Mouse (Mus musculus) ZHBTc4 (cell line): ENCODE results near the gene Ttc33.

ENCODE experiments used
- DNase-seq: peaks from one replicate; pipeline ENCODE4 v3.0.0-alpha.2; 2011; ENCODE audit warnings: low read depth, low spot score

Gene Ttc33

DNA sequence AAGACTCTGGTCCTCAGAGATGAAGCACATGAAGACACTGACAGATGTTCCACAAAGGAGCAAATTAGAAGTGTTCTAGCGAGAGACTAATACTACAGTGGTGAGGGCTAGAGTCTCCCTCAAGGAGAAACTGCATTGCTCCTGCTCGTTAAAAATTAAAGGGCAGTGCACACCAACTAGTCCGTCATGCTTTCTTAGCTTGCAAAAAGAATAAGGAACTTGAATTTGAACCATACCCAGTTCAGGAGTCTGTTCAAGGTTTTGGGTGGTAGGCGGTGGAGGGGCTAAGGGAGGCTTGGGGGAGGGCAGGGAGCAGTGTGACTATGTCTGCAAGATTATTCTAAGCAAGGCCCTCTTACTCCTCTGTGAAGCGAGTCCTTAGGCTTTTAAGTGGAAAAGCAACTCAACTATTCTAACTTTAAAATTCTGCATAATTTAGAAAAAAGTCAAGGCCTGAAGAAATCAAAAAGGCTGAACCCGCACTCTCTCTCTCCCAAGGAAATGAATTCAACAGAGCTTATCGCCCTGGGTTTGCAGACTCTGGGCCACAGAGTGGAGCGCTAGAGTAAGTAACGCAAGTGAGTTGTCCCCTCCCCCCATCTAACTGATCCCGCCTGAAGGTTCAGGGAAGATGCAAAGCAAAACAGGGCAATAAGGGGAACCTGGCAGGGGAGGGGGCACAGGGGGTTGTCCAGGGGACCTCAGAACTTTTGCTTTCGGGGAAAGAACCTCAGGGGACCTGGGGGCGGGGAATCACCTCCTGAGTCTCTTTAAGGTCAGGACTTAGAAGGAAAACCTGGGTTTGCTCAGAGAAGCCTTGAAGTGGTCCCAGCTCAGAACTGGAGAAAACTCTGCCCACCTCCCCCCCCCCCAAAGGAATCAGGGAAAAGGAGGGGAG, 56.2 kb downstream of the Ttc33 start:
- DNase-seq, result peak; percentile 62

DNA sequence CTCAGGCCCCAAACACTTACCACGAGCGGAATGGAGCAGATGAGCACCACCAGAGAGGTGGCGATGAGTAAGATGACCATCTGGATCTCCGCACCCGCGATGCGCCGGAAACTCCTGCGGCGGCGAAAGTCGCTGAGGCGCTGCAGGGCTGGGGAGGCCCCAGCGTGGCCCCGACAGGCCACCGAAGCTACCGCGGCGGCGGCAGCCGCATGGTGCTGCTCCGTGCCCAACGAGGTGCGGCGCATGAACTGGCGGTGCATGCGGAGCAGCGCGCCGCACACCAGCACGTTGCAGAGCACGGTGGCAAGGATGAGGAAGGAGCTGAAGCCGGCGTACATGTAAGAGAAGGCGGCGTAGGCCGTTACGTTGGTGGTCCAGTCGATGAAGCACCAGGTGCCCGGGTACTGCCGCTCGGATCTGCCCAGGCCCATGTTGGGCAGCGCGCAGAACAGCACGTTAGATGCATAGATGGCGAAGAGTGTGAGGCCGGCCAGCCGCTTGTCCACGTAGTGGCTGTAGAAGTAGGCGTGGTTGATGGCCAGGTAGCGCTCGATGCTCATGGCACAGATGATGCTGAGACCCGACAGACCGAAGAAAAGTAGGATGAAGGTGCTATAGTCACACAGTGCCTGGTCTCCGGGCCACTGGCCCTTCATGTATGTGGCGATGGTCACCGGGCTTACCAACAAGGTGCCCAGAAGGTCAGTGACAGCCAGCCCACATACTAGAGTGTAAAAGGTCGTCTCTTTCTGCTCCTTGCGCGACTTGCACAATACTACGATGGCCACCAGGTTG, 57.1 kb downstream of the Ttc33 start:
- DNase-seq, result peak; percentile 55

DNA sequence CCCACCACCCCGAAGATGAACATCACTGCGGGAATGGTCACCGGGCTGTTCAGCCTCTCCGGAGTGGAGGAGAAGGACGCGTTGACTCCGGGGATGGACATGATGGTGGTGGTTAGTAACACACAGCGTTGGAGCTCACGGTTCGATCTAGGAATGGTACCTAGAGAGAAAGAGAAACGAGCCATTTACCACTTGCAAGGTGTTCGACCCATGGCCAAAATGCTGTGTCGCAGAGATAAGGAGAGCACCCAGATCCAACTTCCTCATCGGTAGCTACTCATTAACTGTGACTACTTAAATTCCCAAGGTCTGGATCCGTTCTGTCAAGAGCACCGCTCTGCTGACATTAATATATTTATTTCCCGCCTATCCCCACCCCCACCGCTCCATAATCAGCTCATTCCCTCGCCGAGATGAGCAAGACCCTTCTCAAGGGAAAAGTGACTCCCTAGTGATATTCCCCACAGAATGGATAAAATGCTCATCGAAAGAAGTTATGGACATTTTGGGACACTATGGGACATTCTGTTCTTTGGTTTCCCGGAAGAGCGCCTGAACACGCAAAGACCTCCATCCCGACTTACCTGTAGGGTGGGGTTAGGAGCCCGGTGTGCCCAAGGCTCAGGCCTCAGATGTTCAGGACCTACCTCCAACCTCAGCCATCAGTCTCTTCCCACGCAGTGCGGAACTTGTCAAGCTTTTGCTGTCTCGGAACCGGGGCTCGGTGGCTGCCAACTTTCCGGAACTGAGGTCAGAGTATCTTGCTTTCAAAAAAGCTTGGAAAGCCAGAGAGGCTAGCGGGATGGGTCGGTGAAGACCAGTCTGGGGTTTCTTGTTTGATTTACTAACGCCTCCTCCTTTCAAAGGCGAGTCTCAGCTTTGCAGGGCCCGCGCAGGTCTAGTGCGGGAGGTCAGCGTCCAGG, 58.0 kb downstream of the Ttc33 start:
- DNase-seq, result peak; percentile 24

DNA sequence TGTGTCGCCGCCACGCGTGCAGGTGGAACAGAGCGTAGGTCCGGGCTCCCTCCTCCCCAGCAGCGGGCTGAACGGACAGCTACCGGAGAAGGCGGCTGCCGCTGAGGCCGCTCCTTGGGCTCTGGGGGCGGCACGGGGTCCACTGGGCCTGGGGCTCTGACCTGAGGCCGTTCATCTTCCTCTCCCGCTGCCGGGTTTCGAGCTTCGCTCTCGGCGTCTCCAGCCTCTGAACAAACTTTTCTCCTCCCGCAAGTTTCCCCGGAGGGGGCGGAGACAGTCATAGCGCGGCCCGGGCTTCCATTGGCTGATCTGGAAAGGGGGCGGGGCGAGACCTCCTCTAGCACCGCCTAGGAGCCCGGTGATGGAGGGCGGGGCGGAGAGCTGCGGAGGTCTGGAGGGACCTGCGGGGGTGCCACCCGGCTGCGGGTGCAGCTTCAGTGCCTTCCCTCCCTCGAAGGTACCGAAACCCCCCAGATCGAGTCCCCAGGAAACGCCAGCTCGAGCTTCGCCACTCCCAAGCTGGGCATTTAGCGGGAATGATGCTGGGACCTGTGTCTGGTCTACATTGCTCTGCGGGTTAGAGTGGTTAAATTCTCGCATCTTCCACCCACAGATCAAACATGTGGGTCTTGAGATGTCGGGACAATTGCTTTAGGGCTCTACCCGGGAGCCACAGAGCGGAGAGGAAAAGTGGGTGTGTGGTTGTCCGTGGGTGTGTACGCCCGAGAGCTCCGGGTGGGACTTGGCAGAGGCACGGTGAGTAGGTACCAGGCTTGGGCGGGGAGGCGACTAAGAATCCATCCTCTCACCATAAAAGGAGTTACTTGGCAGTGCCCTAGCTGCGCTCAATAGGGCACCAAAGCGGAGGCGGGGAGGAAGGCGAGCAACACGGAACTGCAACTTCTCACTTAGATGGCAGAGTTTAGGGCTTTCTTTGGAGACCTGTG, 58.9 kb downstream of the Ttc33 start, which contains the start of gene Ptger4:
Gene Ptger4, minus strand, starts transcription at position 229 of the 947 bp plus-strand sequence.
- peak; percentile 95 for DNase-seq

DNA sequence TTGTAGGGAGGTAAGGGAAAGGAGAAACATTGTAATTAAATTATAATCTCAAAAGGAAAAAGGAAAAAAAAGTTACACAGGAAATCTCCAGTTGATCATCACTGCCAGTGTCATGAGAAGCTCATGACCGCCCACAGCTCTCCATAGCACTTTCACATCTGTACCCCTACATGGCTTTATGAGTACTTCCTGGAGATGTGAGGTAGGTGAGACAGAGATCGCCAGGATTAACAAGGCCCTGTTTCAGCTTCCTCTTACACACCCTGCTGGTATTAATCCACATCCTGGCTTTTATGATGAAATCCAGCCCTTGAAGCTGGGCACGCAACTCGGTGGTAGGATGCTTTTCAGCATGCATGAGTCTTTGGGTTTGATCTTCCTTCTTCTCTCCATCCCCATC, 64.9 kb downstream of the Ttc33 start:
- DNase-seq, result no peak

DNA sequence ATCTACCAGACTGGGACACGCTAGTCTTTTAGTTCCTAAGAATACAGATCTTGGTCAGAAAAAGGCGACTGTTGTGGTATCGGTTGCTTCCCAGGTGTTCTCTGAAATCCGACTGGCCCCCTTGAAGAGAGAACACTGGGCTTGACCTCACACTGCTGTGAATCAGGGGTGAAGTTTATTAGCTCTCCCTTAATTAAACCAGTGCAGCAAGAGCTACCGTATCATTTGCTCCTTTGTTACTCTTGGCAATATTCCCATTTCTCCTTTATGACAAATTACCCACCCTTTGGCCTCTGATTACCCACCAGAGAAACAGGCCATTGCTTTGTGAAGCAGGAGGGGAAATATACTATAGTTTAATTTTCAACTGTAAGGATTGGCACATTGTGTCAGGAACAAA, 74.9 kb downstream of the Ttc33 start:
- no peak for DNase-seq

DNA sequence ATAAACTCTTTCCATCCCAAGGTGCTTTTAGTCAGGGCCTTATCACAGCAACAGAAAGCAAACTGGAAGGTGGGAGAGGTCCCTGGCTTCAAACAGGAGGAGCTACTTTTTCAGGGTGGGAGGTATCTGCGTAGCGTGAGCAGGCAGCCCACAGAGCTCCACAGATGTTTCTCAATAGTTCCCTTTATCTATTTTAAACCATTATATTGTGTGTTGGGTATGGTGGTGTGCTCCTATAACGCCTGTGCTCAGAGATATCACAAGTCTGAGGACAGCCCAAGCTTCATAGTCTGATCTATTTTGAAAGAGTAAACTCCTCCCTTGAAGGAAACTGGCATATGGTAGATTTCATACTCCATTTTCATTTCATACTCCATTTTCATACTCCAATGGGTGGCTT, 75.7 kb downstream of the Ttc33 start:
- DNase-seq, result no peak

DNA sequence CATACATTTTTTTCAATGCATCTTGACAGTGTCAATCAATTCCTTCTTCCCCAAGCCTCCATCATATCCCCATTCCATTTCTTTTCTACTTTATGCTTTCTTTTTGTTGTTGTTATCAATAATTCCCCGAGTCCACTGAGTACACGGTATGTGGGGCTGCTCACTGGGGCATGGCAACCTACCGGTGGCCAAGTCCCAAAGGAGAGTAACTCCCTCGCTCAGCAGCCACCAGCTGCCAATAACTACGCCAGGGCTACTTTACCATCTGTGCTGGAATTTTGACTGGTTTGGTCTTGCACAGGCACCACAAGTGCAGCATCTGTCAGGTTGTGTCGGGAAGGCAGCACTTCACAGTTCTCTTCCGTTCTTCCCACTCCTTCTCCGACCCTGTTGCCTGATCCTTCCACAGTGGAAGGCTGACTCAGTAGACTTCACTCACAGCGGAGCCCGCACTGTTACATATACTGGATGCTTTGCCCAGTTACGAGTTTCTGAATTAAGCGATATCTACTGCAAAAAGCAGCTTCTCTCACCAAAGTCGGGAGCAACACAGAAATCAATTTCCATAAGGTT, 76.9 kb downstream of the Ttc33 start:
- no peak for DNase-seq

DNA sequence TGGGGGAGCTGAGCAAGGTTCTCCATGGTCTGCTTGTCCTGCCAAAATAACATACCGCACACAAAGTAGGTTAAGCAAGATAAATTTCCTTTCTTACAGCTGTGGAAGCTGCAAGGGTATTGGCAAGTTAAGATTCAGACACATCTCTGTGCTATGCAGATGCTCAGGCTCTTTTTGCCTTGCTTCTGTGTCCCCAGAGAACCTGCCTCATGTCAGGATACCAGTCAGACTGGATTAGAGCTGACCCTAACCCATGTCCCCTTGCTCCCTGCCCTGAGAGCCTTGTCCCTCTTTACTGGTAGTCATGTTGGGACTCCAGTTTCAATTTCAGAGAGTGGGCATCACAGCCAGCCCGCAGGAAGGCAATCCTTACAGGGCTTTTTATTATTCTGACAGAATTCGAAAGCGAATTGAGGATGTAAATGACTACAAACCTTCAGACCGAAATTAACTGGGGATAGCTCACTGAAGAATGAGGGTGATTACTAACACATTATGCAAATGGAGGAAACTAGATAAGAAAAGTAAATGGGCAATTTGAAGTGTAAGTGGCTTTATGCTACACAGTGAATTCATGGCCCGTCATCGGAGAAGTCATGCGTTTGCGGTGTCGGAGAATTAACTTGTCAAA, 77.7 kb downstream of the Ttc33 start:
- no peak for DNase-seq

DNA sequence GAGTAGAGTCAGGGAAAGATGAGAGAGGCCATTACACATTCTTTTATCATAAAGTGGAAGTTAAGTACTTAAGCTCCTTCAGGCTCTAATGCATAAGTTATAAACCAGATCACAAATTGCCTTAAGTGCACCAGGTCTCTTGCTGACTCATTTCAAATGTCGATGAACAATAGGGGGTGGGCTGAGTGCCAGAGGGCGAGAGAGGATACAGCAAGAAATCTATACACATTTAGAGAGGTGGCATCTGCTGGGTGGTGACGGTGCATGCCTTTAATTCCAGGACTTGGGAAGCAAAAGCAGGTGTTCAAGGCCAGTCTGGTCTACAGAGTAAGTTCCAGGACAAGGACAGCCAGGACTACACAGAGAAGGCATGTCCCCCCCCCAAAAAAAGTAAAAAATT, 80.8 kb downstream of the Ttc33 start:
- peak; percentile 9 for DNase-seq
